Mouse (Mus musculus): ENCODE data around the gene Rnf145.

GRCm38 (mm10) chr11:44480246-44480645 lies 38.5 kb upstream of the Rnf145 start:
- TF ChIP-seq GATA2 (IDR thresholded peaks at IDR 0.05; ENCODE audit: borderline replicate concordance, low read depth, low read length): no peak
- no peak for TF ChIP-seq CTCF (IDR thresholded peaks at IDR 0.05; ENCODE audit: low read depth, low read length)
- TF ChIP-seq GATA1 (IDR thresholded peaks at IDR 0.05; ENCODE audit: borderline replicate concordance, low read length): no peak
- no peak for TF ChIP-seq POLR2AphosphoS5 (IDR thresholded peaks at IDR 0.05; ENCODE audit: insufficient replicate concordance, low read depth, low read length)

All from G1E (cell line).